Mouse (Mus musculus) lung, postnatal 14 days (tissue): Measurements from ENCODE around the gene Rffl.

Source experiments
- DNase-seq: peaks from one replicate; pipeline ENCODE4 v3.0.0; 2021

Gene Rffl

GRCm38 (mm10) chr11:82871031-82871446 lies at the start of gene Rffl:
Rffl (minus strand) TSS chr11:82871210.
- DNase-seq: peak; percentile 98

DNA sequence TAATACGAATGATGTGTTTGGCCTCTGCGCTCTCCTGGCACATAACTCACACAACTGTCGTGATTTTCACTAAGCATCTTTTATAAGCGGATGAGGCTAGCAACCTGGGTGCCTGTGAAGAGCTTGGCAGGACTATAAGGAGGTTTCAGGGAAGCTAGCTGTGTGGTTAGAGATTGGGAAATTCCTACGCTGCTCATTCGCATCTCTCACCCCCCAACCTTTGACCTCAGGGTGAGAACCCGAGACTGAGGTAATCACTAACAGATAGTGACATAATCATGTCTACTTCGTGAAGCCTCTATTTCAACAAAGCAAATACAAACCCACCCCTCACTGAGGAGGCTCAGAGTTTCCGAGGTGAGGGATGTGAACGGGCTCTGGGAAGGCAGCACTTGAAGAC lies 49.8 kb upstream of the Rffl start:
- DNase-seq: no peak

GRCm38 (mm10) chr11:82914711-82915352 lies 43.8 kb upstream of the Rffl start:
- peak; percentile 88 for DNase-seq

GRCm38 (mm10) chr11:82910679-82911389 lies 39.8 kb upstream of the Rffl start:
- no peak for DNase-seq

DNA sequence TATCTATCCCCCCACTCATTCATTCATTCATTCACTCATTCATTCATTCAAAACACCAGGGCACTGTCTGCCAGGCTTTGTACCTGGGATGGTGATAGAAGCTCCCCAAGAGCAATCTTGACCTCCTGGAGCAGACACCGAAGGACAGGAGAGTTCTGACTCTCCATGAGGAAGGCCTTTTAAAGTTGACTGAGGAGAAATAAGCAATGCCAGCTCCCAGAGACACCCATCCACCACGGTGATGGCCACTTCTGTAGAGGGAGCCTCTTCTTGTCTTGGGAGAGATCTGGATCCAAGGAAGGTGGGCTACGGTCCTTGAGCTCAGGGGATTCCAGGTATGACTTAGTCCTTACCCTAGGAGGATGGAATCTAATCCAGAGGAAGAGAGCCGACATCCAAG lies 39.2 kb upstream of the Rffl start, which contains the start of gene Unc45b:
Gene Unc45b (plus strand): TSS at position 301 of the 400 bp plus-strand sequence.
- DNase-seq: no peak

DNA sequence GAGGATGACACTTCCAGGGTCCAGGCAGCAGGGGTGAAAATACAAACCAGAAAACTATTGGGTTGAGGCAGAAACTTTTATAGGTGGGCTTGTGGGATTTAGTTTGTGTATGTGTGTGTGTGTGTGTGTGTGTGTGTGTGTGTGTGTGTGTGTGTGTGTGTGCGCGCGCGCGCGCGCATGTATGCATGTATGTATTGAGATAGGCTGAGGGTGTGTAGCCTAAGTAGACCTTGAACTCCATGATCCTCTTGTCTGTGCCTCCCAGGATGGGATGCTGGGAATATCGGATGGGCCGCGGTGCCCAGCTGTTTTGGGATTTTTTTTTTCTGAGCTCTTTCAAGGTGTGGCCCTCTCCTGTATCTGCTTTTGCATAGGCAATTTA lies 37.6 kb upstream of the Rffl start:
- no peak for DNase-seq

DNA sequence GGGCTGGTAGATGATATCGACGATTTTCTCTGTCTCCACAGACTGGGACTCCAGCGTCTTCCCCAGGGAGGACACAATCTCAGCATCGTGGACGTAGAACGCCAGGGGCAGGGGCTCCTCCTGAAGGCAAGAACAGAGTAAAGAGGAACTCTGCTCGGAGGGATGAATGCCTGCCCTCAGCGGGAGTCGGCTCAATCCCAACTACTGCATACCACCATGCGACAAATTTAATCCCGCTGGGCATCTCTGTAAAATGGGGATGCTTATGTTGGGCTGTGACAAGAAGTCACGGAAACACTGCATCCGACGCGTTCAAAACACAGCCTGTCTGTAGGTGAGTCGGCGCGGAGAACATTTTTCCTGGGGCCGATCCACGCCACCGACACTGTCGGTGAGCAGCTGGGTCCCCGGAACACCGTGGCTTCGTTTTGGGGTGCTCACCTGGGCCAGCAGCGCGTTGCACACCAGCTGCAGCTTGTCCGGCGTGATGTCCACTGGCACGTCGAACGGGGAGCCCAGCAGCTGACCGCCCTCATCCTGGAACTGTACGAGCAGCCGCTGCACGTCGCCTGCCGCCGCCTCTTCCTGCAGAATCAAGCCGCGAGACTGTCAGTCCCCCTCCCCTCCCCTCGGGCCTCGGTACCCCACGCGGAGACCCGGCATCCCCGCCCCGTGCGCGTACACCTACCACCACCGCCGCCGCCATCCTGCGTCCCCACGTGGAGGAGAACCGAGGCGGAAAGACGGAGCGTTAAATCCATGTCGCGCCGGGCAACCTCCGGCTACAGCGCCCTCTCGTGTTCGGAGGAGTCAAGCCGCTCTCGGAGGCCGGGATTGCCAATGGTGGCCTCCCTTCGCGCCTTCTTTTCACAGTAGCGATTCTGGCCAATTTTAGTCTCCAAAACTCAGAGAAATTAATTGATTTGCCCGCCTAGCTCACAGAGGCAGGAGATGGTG lies 36.9 kb upstream of the Rffl start, which contains the start of gene Nle1:
Gene Nle1 (minus strand): TSS at position 761 of the 957 bp plus-strand sequence.
- DNase-seq: peak; percentile 95

GRCm38 (mm10) chr11:82905816-82906215 lies 34.8 kb upstream of the Rffl start:
- no peak for DNase-seq

DNA sequence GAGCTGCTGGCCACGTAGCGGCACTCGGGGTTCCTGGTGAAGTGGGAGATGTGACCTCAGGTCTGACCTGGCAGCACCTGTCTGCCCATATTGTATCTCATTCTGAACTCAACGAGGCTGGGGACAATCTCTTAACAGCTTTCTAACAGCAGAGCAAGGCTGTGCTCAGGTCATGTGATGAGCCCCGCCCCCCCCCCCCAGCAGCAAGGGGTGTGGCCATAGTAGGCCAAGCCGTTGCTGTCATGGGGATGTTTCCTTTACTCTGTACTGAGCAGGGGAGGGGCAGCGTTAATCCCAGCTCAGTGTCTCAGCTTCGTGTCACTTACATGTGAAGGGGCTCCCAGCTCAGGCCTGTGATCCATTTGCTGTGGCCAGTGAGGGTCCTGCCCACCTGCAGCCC lies 33.9 kb upstream of the Rffl start:
- DNase-seq: no peak

- DNase-seq: no peak
These were observed 30.7 kb upstream of the Rffl start for GRCm38 (mm10) chr11:82901606-82902310.

DNA sequence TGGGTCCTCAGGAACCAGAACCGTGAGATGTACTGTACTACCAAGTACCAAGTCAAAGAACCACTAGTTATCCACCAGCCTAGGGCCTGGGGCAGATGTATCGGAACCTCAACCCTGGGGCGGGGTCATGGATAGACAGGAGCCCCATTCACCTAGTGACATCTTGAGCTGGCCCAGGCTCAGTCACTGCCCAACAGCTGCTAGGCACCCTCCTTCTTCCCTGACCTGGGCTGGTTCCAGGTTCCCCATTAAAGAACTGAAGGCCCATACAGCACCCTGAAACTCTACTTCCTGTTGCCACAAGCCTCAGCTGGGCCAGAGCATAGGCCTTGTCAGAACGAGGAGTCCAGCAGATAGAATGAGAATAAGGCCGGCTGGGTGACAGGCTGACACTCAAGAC lies 28.7 kb upstream of the Rffl start:
- no peak for DNase-seq

DNA sequence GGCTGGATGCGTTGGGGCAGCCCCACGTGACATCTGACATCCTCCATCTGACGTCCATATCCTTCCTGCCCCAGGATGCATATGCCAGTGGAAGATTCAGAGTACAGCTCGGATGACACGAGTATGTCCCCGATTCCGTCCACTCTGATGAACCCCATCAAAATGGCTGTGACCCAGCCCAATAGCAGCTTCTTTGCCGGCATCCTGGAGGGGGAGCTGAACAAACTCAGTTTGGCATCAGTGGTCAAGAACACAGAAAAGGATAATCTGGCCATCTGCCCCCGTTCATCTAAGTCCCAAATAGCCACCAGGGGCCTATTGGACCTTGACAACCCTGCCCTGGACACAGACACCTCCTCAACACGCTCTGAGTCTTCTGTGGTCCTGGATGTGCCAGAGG lies 26.5 kb upstream of the Rffl start:
- no peak for DNase-seq

DNA sequence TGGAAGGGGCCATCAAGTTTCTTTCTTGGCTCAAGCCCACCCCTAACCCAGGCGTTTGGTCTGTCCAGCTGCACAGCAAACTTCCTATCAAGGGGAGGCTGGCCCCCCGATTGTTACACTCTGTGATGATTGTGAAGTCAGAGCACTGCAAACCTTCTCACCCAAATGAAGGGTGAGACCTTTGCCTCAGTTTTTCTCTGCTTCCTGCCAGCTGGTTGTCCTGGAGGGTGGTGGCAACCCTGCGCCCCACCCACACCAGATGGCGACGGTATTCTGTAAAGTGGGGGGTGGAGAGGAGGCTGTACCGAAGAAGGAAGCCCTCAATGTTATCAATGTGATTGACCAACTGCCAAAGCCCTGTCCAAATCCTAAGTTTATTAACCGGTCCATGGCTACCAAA lies 20.9 kb upstream of the Rffl start, which contains the start of gene Fndc8:
Gene Fndc8 (plus strand): TSS at position 189 of the 400 bp plus-strand sequence.
- DNase-seq: no peak

- DNase-seq: peak; percentile 96
These were observed 19.3 kb upstream of the Rffl start, which contains the start of gene Rad51d for GRCm38 (mm10) chr11:82890342-82890762. Rad51d (minus strand) TSS chr11:82890614.

DNA sequence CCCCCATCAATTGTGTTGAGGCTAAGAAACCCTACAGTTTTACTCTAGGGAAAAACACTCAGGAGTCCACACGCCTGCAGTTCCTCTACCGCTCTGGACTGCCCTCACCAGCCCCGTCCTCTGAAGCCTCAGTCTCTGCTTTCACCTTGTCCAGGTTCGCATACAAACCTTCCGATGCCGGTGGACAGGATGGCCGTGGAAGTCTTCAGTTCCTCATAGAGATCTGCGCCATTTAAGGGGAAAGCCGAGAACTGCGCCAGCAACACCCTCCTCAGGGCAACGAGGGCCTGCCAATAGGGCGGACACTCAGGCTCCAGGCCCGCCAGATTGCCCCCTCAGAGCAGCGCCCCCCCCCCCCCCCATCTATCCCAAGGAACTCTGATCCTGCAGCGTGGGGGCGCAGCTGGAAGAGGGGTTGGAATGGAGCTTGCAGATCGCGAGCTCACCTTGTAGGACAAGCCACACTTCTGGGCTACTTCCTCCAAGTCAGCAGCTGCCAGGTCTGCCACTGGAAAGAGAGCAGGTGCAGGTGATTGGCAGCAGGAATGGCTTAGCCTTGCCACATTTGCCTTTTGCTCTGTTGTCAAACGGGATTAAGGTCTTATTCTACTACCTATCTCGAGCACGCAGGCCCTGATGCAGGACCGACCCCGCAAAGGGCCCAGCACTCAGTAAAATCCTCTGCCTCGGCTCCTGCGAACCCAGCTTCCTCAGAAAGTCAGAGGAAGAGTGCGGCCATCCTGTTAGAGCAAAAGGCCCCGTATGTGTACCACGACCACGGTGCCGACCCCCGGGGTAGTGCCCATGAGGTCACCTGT lies 18.7 kb upstream of the Rffl start:
- peak; percentile 15 for DNase-seq

GRCm38 (mm10) chr11:82888491-82888946 lies 17.5 kb upstream of the Rffl start:
- DNase-seq: peak; percentile 18

DNA sequence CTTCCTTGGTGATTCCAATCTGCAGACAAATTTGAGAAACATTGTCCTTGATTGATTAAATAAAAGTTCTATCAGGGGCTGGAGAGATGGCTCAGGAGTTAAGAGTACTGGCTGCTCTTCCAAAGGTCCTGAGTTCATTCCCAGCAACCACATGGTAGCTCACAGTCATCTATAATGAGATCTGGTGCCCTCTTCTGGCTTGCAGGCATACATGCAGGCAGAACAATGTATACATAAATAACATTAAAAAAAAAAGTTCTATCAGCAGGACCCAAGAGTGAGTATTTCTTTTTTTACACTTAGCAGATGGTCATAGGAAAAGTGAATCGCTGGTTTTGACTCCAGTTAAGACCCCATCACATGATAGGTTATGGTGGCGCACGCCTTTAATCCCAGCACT lies 15.5 kb upstream of the Rffl start:
- no peak for DNase-seq

DNA sequence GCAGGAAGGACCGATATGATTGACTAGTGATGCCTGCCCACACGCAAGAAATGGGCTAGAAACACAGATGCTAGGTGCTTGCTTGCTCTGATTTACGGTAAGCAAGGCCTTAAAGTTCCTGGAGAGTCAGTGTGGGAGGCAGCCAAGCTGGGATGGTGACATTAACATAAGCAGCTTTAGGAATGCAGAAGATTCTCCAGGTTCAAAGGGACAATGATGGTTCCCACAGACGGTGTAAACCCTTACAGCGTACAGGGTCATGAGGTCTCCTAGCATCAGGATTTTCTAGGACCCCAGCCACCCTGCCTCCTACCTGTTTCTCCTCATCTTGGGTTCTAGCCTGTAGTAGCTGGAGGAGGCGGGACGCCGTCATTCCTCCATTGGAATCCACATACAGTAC lies 12.2 kb upstream of the Rffl start:
- DNase-seq: no peak

- DNase-seq: no peak
These were observed 6.8 kb upstream of the Rffl start for GRCm38 (mm10) chr11:82877726-82878344.

GRCm38 (mm10) chr11:82875631-82876030 lies 4.6 kb upstream of the Rffl start:
- DNase-seq: no peak

DNA sequence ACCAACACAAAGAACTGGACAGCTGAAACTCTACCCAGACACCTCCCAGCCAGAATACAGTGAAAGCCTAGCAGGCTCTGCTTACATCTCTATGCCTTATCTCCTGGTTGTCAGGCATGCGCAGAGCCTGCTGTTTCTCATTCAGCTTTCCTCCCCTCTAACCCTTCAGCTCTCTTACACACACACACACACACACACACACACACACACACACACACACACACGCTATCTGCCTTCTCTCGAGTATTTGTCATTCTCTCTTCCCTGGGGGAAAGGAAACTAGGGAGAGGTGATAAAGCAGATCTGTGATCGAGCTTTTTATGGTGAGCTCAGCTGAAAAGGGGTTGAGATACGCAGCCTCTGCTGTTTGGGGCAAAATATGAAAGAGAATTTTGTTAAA lies 3.9 kb upstream of the Rffl start:
- no peak for DNase-seq
